Mouse (Mus musculus) midbrain, embryonic 15.5 days (tissue): Measurements from ENCODE around the gene Procr. TPM values are rescaled to one million over a fixed set of nuclear protein-coding genes. Genes with fewer than 3 reads are reported as not detected.

ENCODE experiments used
- ATAC-seq: fragments of 200-750 bp; cut with Nextera tagmentation; replicated peaks from 2 replicates; pipeline ENCODE4 v1.8.0; 2017; ENCODE audit warnings: moderate TSS enrichment
- H3K27ac ChIP-seq: fragments of 300-500 bp; sonication (generic); 2 replicates; pipeline ENCODE4 v1.5.1; 2015; ENCODE audit warnings: mild to moderate bottlenecking, inconsistent platforms
- H3K27me3 ChIP-seq: fragments of 300-500 bp; sonication (generic); replicated peaks from 2 replicates; pipeline ENCODE4 v1.6.1; 2015; ENCODE audit warnings: inconsistent platforms
- H3K36me3 ChIP-seq: fragments of 300-500 bp; sonication (generic); replicated peaks from 2 replicates; pipeline ENCODE4 v1.6.1; 2015; ENCODE audit warnings: inconsistent platforms
- H3K4me1 ChIP-seq: fragments of 300-500 bp; sonication (generic); 2 replicates; pipeline ENCODE4 v1.6.1; 2015; ENCODE audit warnings: inconsistent platforms
- H3K4me2 ChIP-seq: fragments of 300-500 bp; sonication (generic); 2 replicates; pipeline ENCODE4 v1.6.1; 2015; ENCODE audit warnings: inconsistent platforms, mild to moderate bottlenecking, moderate library complexity
- H3K4me3 ChIP-seq: fragments of 300-500 bp; sonication (generic); 2 replicates; pipeline ENCODE4 v1.5.1; 2015; ENCODE audit warnings: mild to moderate bottlenecking, inconsistent platforms
- H3K9ac ChIP-seq: fragments of 300-500 bp; sonication (generic); 2 replicates; pipeline ENCODE4 v1.6.1; 2015; ENCODE audit warnings: mild to moderate bottlenecking, inconsistent platforms
- H3K9me3 ChIP-seq: fragments of 300-500 bp; sonication (generic); 2 replicates; pipeline ENCODE4 v1.6.1; 2016; ENCODE audit warnings: inconsistent platforms
- WGBS: fragments of 180-500 bp; shearing (Covaris S2); methylation state at CpG from one replicate; pipeline ENCODE4 v1.1.7; 2015; ENCODE audit warnings: mixed read lengths; 5-methylcytosine and 5-hydroxymethylcytosine counted together
- polyA plus RNA-seq: library from polyadenylated mRNA; unstranded; fragments of >200 nt; fragmentation: Nextera tagmentation; extraction: Ambion mirVana; gene quantifications from 2 replicates; pipeline ENCODE4 v1.2.1, GENCODE M21; 2015

Gene Procr
- 2.3 and 3.2 TPM in 2 replicates for polyA plus RNA-seq

- H3K9ac ChIP-seq = no peak within 1 kb of the TSS; the same call in 1 of the 2 replicates
- H3K27ac ChIP-seq = no peak within 1 kb of the TSS
- H3K4me3 ChIP-seq = peak within 1 kb of the TSS; percentile 23
- H3K9me3 ChIP-seq = no peaks in the 10 kb centered on the region
- WGBS = 5% methylated on average over 25 of the region's 25 CpGs
- peaks cover 7% of the 10 kb centered on the region; the same call in 1 of the 2 replicates for H3K4me1 ChIP-seq
- H3K27me3 ChIP-seq = peaks cover 8% of the 10 kb centered on the region
- peak within 1 kb of the TSS; percentile 45 for H3K4me2 ChIP-seq
- ATAC-seq = no peak
- no peaks in the 10 kb centered on the region for H3K36me3 ChIP-seq
Observed at GRCm38 (mm10) chr2:155751014-155751786, at the start of gene Procr. TSS of gene Procr (plus strand) at chr2:155751117.

- H3K4me2 ChIP-seq = no peak overlapping the region
- H3K9ac ChIP-seq = no peak overlapping the region
- H3K9me3 ChIP-seq = no peaks in the 10 kb centered on the region
- 89% methylated on average over 19 of the region's 19 CpGs for WGBS
- H3K27ac ChIP-seq = no peak overlapping the region
- ATAC-seq = no peak
- no peaks in the 10 kb centered on the region for H3K27me3 ChIP-seq
- no peaks in the 10 kb centered on the region for H3K4me1 ChIP-seq
- H3K4me3 ChIP-seq = no peak overlapping the region
- H3K36me3 ChIP-seq = peaks cover 25% of the 10 kb centered on the region; the same call in 1 of the 2 replicates
Observed at GRCm38 (mm10) chr2:155701399-155701919, 49.5 kb upstream of the Procr start.

GRCm38 (mm10) chr2:155703630-155704029 is 47.3 kb upstream of the Procr start:
- Histone ChIP-seq H3K36me3 (peaks cover 34% of the 10 kb centered on the region; the same call in 1 of the 2 replicates), H3K4me1 (no peaks in the 10 kb centered on the region), H3K9me3 (no peaks in the 10 kb centered on the region), H3K27ac (no peak overlapping the region), H3K4me2 (no peak overlapping the region), H3K27me3 (no peaks in the 10 kb centered on the region), H3K9ac (no peak overlapping the region), H3K4me3 (no peak overlapping the region)
- 11% methylated on average over 4 of the region's 4 CpGs for WGBS
- ATAC-seq = no peak

- H3K27ac ChIP-seq = no peak overlapping the region
- H3K36me3 ChIP-seq = peaks cover 45% of the 10 kb centered on the region; the same call in 1 of the 2 replicates
- no peak overlapping the region for H3K4me3 ChIP-seq
- no peaks in the 10 kb centered on the region for H3K9me3 ChIP-seq
- H3K27me3 ChIP-seq = no peaks in the 10 kb centered on the region
- H3K9ac ChIP-seq = no peak overlapping the region
- WGBS = 86% methylated on average over 4 of the region's 4 CpGs
- H3K4me2 ChIP-seq = no peak overlapping the region
- no peaks in the 10 kb centered on the region for H3K4me1 ChIP-seq
- ATAC-seq = no peak
Observed at GRCm38 (mm10) chr2:155707251-155707650, 43.7 kb upstream of the Procr start.

- peaks cover 40% of the 10 kb centered on the region for H3K36me3 ChIP-seq
- H3K4me1 ChIP-seq = no peaks in the 10 kb centered on the region
- H3K27ac ChIP-seq = no peak overlapping the region
- WGBS = 92% methylated on average over 11 of the region's 11 CpGs
- no peak overlapping the region for H3K4me2 ChIP-seq
- H3K9me3 ChIP-seq = no peaks in the 10 kb centered on the region
- no peak for ATAC-seq
- no peak overlapping the region for H3K9ac ChIP-seq
- no peaks in the 10 kb centered on the region for H3K27me3 ChIP-seq
- H3K4me3 ChIP-seq = no peak overlapping the region
Observed at GRCm38 (mm10) chr2:155710557-155710956, 40.4 kb upstream of the Procr start.

- whole genome bisulfite sequencing = 87% methylated on average over 12 of the region's 12 CpGs
- peaks cover 29% of the 10 kb centered on the region for H3K36me3 ChIP-seq
- H3K9me3 ChIP-seq = no peaks in the 10 kb centered on the region
- H3K9ac ChIP-seq = no peak overlapping the region
- no peak for ATAC-seq
- H3K4me3 ChIP-seq = no peak overlapping the region
- no peak overlapping the region for H3K27ac ChIP-seq
- no peaks in the 10 kb centered on the region for H3K4me1 ChIP-seq
- H3K4me2 ChIP-seq = no peak overlapping the region
- H3K27me3 ChIP-seq = no peaks in the 10 kb centered on the region
Observed at GRCm38 (mm10) chr2:155717082-155717990, 33.6 kb upstream of the Procr start.

GRCm38 (mm10) chr2:155720585-155720984 is 30.3 kb upstream of the Procr start:
- Histone ChIP-seq H3K9ac (no peak overlapping the region), H3K27me3 (no peaks in the 10 kb centered on the region), H3K4me3 (no peak overlapping the region), H3K4me2 (no peak overlapping the region), H3K4me1 (no peaks in the 10 kb centered on the region), H3K9me3 (no peaks in the 10 kb centered on the region), H3K36me3 (peaks cover 37% of the 10 kb centered on the region), H3K27ac (no peak overlapping the region)
- ATAC-seq = no peak
- 91% methylated on average over 5 of the region's 5 CpGs for WGBS

GRCm38 (mm10) chr2:155724036-155724435 is 26.9 kb upstream of the Procr start:
- 87% methylated on average over 5 of the region's 5 CpGs for WGBS
- peaks cover 11% of the 10 kb centered on the region for H3K4me1 ChIP-seq
- H3K36me3 ChIP-seq = peaks cover 21% of the 10 kb centered on the region
- no peak overlapping the region for H3K27ac ChIP-seq
- no peaks in the 10 kb centered on the region for H3K9me3 ChIP-seq
- ATAC-seq = no peak
- no peak overlapping the region for H3K4me3 ChIP-seq
- H3K27me3 ChIP-seq = no peaks in the 10 kb centered on the region
- H3K9ac ChIP-seq = no peak overlapping the region
- H3K4me2 ChIP-seq = no peak overlapping the region

GRCm38 (mm10) chr2:155724526-155724925 is 26.4 kb upstream of the Procr start:
- H3K36me3 ChIP-seq = peaks cover 16% of the 10 kb centered on the region
- H3K4me3 ChIP-seq = no peak overlapping the region
- WGBS = 90% methylated on average over 6 of the region's 6 CpGs
- H3K27me3 ChIP-seq = no peaks in the 10 kb centered on the region
- H3K9me3 ChIP-seq = no peaks in the 10 kb centered on the region
- peaks cover 13% of the 10 kb centered on the region for H3K4me1 ChIP-seq
- no peak overlapping the region for H3K4me2 ChIP-seq
- H3K27ac ChIP-seq = no peak overlapping the region
- ATAC-seq = no peak
- no peak overlapping the region for H3K9ac ChIP-seq

GRCm38 (mm10) chr2:155726302-155726701 is 24.6 kb upstream of the Procr start:
- Histone ChIP-seq H3K4me1 (peaks cover 16% of the 10 kb centered on the region), H3K4me2 (no peak overlapping the region), H3K9me3 (no peaks in the 10 kb centered on the region), H3K4me3 (no peak overlapping the region), H3K36me3 (peaks cover 16% of the 10 kb centered on the region), H3K27ac (no peak overlapping the region), H3K9ac (no peak overlapping the region), H3K27me3 (no peaks in the 10 kb centered on the region)
- no peak for ATAC-seq
- 87% methylated on average over 7 of the region's 7 CpGs for WGBS

- Histone ChIP-seq H3K27ac (no peak overlapping the region), H3K4me1 (peaks cover 16% of the 10 kb centered on the region), H3K36me3 (0 out of 2 replicates have a peak, but pooled peaks cover 9% of the 10 kb centered on the region), H3K4me3 (peak overlapping the region; percentile 85; the same call in 1 of the 2 replicates), H3K9ac (no peak overlapping the region), H3K4me2 (peak overlapping the region; percentile 83), H3K27me3 (no peaks in the 10 kb centered on the region), H3K9me3 (no peaks in the 10 kb centered on the region)
- 86% methylated on average over 7 of the region's 7 CpGs for WGBS
- no peak for ATAC-seq
Observed at GRCm38 (mm10) chr2:155727764-155728395, 23.0 kb upstream of the Procr start.
